Mouse (Mus musculus): Measurements from ENCODE around the gene Psme2b. TPM values are rescaled to one million over a fixed set of nuclear protein-coding genes. Genes with fewer than 3 reads are reported as not detected.
"Not testable (repeated sequence)": the region's sequence is repeated elsewhere in the genome, so short reads cannot be mapped to it uniquely, and the experiment has no call there.

Gene Psme2b
- polyA plus RNA-seq (2015; fragmentation: Nextera tagmentation; extraction: Ambion mirVana): 2.7 and 2.8 TPM in 2 replicates

GRCm38 (mm10) chr11:48946090-48946489 lies at the start of gene Psme2b:
Gene Psme2b, minus strand, starts transcription at chr11:48946190.
- H3K9ac ChIP-seq; H3K4me1 ChIP-seq (replicated peaks); H3K4me3 ChIP-seq (replicated peaks); H3K36me3 ChIP-seq (replicated peaks); H3K9me3 ChIP-seq (replicated peaks); H3K27me3 ChIP-seq; ATAC-seq (ENCODE audit: insufficient read depth); H3K4me2 ChIP-seq; H3K27ac ChIP-seq (replicated peaks): not testable (repeated sequence)
- 73% methylated on average over 6 of the region's 6 CpGs for WGBS (ENCODE audit: insufficient replicate concordance)

GRCm38 (mm10) chr11:48994018-48994417 lies 48.0 kb upstream of the Psme2b start, which contains the start of gene Tgtp1:
Gene Tgtp1, minus strand, starts transcription at chr11:48994172.
- not testable (repeated sequence) for H3K4me2 ChIP-seq; H3K9ac ChIP-seq; H3K4me3 ChIP-seq (replicated peaks); H3K9me3 ChIP-seq (replicated peaks); H3K36me3 ChIP-seq (replicated peaks); H3K27me3 ChIP-seq; H3K27ac ChIP-seq (replicated peaks); H3K4me1 ChIP-seq (replicated peaks); ATAC-seq (ENCODE audit: insufficient read depth)
- WGBS (ENCODE audit: insufficient replicate concordance): 16% methylated on average over 2 of the region's 2 CpGs

- H3K4me1 ChIP-seq (replicated peaks); H3K4me2 ChIP-seq; H3K27ac ChIP-seq (replicated peaks); H3K36me3 ChIP-seq (replicated peaks); H3K9me3 ChIP-seq (replicated peaks); H3K4me3 ChIP-seq (replicated peaks); H3K9ac ChIP-seq; ATAC-seq (ENCODE audit: insufficient read depth); H3K27me3 ChIP-seq: not testable (repeated sequence)
- WGBS (ENCODE audit: insufficient replicate concordance): 44% methylated on average over 10 of the region's 10 CpGs
Measured at GRCm38 (mm10) chr11:48993296-48993695, 47.3 kb upstream of the Psme2b start.

DNA sequence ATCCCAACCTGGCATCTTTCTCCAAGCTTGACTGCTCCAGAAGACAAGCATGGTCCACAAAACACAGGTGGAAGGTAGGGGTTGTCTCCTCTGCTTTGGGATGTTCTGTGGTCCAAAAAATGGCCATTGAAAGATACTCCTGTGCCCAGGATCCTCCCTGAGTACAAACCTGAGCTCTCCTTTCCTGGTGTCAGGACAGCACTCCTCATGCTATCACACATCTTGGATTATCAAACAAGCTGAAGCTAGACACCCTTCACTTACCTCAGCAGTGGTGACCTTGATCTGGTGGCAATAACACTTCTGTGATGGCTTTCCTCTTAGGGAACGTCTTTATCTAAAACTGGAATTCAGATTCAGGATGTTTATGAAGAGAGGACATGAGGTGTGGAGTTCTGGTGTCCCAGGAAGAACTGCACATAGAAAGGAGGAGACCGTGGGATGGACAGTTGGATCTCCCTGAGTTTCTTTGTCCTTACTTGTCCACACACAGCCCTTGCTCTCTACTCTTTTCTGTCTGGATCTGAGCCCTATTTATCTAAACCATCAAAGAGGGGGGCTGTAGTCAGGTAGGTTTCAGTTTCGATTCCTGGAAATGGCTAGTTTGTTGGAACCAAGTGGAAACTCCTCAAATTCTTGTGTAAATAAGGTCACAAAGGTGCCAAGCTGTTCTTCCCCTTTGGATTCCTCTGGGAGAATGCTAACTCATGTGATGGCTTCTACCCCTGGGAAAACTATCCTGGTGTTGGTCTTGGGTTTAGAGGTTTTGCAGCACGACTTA lies 45.9 kb upstream of the Psme2b start, which contains the start of gene Gm12185:
Gm12185 (minus strand) TSS at position 487 of the 781 bp plus-strand sequence.
- H3K9ac ChIP-seq; H3K27me3 ChIP-seq; H3K4me3 ChIP-seq (replicated peaks); H3K4me2 ChIP-seq; H3K4me1 ChIP-seq (replicated peaks); H3K36me3 ChIP-seq (replicated peaks); H3K27ac ChIP-seq (replicated peaks); H3K9me3 ChIP-seq (replicated peaks); ATAC-seq (ENCODE audit: insufficient read depth): not testable (repeated sequence)
- WGBS (ENCODE audit: insufficient replicate concordance): 43% methylated on average over 4 of the region's 4 CpGs

GRCm38 (mm10) chr11:48989981-48990380 lies 44.0 kb upstream of the Psme2b start:
- 43% methylated on average over 2 of the region's 2 CpGs for WGBS (ENCODE audit: insufficient replicate concordance)
- not testable (repeated sequence) for H3K4me1 ChIP-seq (replicated peaks)

DNA sequence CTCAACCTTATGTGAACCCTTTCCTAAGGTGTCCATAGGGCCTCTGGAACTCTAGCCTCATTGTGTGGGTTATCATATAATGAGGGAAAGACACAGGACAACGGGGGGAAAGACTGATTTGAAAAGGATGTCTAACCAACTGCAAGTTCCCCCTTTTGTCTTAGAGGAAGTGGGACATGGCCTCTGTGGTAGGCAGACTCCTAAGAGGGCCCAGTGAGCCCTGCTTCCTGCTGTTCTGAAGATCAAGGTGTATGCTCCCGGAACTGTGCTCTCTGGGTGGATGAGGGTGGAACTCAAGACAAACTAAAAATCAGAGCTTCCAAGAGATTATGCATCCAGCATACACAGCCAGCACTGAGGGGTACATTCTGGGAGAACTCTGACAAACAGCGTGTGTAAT lies 42.2 kb upstream of the Psme2b start:
- H3K4me1 ChIP-seq (replicated peaks); H3K4me2 ChIP-seq; H3K36me3 ChIP-seq (replicated peaks); H3K27me3 ChIP-seq; H3K27ac ChIP-seq (replicated peaks); ATAC-seq (ENCODE audit: insufficient read depth); H3K4me3 ChIP-seq (replicated peaks); H3K9ac ChIP-seq; H3K9me3 ChIP-seq (replicated peaks): not testable (repeated sequence)
- 26% methylated on average over 2 of the region's 3 CpGs for WGBS (ENCODE audit: insufficient replicate concordance)

More at GRCm38 (mm10) chr11:48989981-48990380, 44.0 kb upstream of the Psme2b start:
- not testable (repeated sequence) for ATAC-seq (ENCODE audit: insufficient read depth); H3K4me3 ChIP-seq (replicated peaks); H3K9ac ChIP-seq; H3K27me3 ChIP-seq; H3K36me3 ChIP-seq (replicated peaks); H3K9me3 ChIP-seq (replicated peaks); H3K27ac ChIP-seq (replicated peaks); H3K4me2 ChIP-seq

DNA sequence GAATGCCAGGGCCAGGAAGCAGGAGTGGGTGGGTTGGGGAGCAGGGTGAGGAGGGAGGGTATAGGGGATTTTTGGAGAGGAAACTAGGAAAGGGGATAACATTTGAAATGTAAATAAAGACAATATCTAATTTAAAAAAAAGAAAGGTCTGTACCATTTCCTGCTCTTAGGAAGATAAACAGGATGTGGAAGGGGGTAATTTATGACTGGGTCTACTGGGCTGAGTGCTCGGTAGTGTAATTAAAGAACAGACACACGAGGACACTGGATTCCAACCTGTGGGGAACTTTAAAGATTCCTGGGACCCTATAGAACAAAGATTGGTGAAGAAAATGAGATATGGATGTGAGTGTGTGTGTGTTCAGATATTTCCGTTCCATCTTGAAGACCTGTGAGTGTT lies 36.9 kb upstream of the Psme2b start:
- H3K4me2 ChIP-seq; H3K4me3 ChIP-seq (replicated peaks); H3K27ac ChIP-seq (replicated peaks); ATAC-seq (ENCODE audit: insufficient read depth); H3K9me3 ChIP-seq (replicated peaks); H3K36me3 ChIP-seq (replicated peaks); H3K9ac ChIP-seq; H3K27me3 ChIP-seq; H3K4me1 ChIP-seq (replicated peaks): not testable (repeated sequence)
- no CpG with 5 or more reads among the region's 3 CpGs for WGBS (ENCODE audit: insufficient replicate concordance)

DNA sequence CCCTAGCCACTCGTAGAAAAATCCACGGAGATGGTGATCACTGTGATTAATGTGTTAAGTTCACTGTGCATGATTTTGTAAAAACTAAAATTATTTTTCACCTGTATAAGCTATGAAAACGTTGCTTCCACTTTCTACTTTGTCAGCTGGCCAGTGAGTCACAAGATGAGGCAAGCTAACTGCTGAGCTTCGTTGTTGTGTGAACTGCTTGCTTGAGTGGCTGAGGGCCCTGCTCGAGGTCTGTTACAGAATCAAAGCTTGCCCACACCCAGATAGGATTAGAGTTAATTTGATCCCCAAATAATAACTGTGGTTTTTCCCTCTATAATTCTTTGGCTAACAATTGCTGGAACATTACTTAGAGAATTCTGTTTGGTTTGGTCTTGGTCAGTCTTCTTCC lies 34.1 kb upstream of the Psme2b start:
- H3K9ac ChIP-seq; H3K4me2 ChIP-seq; ATAC-seq (ENCODE audit: insufficient read depth); H3K27ac ChIP-seq (replicated peaks); H3K4me1 ChIP-seq (replicated peaks); H3K36me3 ChIP-seq (replicated peaks); H3K9me3 ChIP-seq (replicated peaks); H3K4me3 ChIP-seq (replicated peaks); H3K27me3 ChIP-seq: not testable (repeated sequence)
- no CpG with 5 or more reads among the region's 5 CpGs for WGBS (ENCODE audit: insufficient replicate concordance)

GRCm38 (mm10) chr11:48979251-48979650 lies 33.3 kb upstream of the Psme2b start, which contains the start of gene 9930111J21Rik1:
Gene 9930111J21Rik1, minus strand, starts transcription at chr11:48979398.
- H3K4me2 ChIP-seq; H3K9me3 ChIP-seq (replicated peaks); H3K36me3 ChIP-seq (replicated peaks); H3K4me1 ChIP-seq (replicated peaks); H3K4me3 ChIP-seq (replicated peaks); H3K9ac ChIP-seq; H3K27me3 ChIP-seq; H3K27ac ChIP-seq (replicated peaks): not testable (repeated sequence)
- peak; percentile 42; the same call in 1 of the 2 replicates for ATAC-seq (ENCODE audit: insufficient read depth)
- no CpG with 5 or more reads among the region's 3 CpGs for WGBS (ENCODE audit: insufficient replicate concordance)

GRCm38 (mm10) chr11:48978240-48978939 lies 32.4 kb upstream of the Psme2b start, which contains the start of gene Olfr56:
Gene Olfr56, plus strand, starts transcription at chr11:48978889.
- H3K27me3 ChIP-seq; H3K4me2 ChIP-seq; H3K4me1 ChIP-seq (replicated peaks); ATAC-seq (ENCODE audit: insufficient read depth); H3K9ac ChIP-seq; H3K27ac ChIP-seq (replicated peaks); H3K4me3 ChIP-seq (replicated peaks); H3K36me3 ChIP-seq (replicated peaks); H3K9me3 ChIP-seq (replicated peaks): not testable (repeated sequence)
- WGBS (ENCODE audit: insufficient replicate concordance): no CpG with 5 or more reads among the region's 1 CpGs

GRCm38 (mm10) chr11:48974686-48975085 lies 28.7 kb upstream of the Psme2b start:
- not testable (repeated sequence) for H3K9me3 ChIP-seq (replicated peaks); H3K36me3 ChIP-seq (replicated peaks); H3K27ac ChIP-seq (replicated peaks); H3K4me2 ChIP-seq; H3K9ac ChIP-seq; H3K4me3 ChIP-seq (replicated peaks); H3K27me3 ChIP-seq; H3K4me1 ChIP-seq (replicated peaks); ATAC-seq (ENCODE audit: insufficient read depth)
- no CpG with 5 or more reads among the region's 1 CpGs for WGBS (ENCODE audit: insufficient replicate concordance)
